Mouse (Mus musculus) hindbrain, embryonic 13.5 days (tissue): Measurements from ENCODE around the gene Atp6v1a. TPM values are rescaled to one million over a fixed set of nuclear protein-coding genes. Genes with fewer than 3 reads are reported as not detected.

Source experiments
- ATAC-seq: fragments of 200-750 bp; cut with Nextera tagmentation; 2 replicates; pipeline ENCODE4 v1.8.0; 2017; ENCODE audit warnings: moderate TSS enrichment; ENCODE audit not compliant: low FRiP score
- H3K27ac ChIP-seq: fragments of 300-500 bp; sonication (generic); 2 replicates; pipeline ENCODE4 v1.5.1; 2015; ENCODE audit warnings: inconsistent platforms, mild to moderate bottlenecking, moderate library complexity
- H3K27me3 ChIP-seq: fragments of 300-500 bp; sonication (generic); 2 replicates; pipeline ENCODE4 v1.6.1; 2015; ENCODE audit warnings: mild to moderate bottlenecking, inconsistent platforms
- H3K36me3 ChIP-seq: fragments of 300-500 bp; sonication (generic); 2 replicates; pipeline ENCODE4 v1.6.1; 2015; ENCODE audit warnings: mild to moderate bottlenecking, inconsistent platforms
- H3K4me1 ChIP-seq: fragments of 300-500 bp; sonication (generic); replicated peaks from 2 replicates; pipeline ENCODE4 v1.6.1; 2015; ENCODE audit warnings: inconsistent platforms
- H3K4me2 ChIP-seq: fragments of 300-500 bp; sonication (generic); 2 replicates; pipeline ENCODE4 v1.6.1; 2015; ENCODE audit warnings: inconsistent platforms, mild to moderate bottlenecking, moderate library complexity
- H3K4me3 ChIP-seq: fragments of 300-500 bp; sonication (generic); 2 replicates; pipeline ENCODE4 v1.5.1; 2015; ENCODE audit warnings: mild to moderate bottlenecking, inconsistent platforms
- H3K9ac ChIP-seq: fragments of 300-500 bp; sonication (generic); 2 replicates; pipeline ENCODE4 v1.6.1; 2015; ENCODE audit warnings: mild to moderate bottlenecking, inconsistent platforms
- H3K9me3 ChIP-seq: fragments of 300-500 bp; sonication (generic); 2 replicates; pipeline ENCODE4 v1.6.1; 2016; ENCODE audit warnings: inconsistent platforms
- WGBS: fragments of 180-500 bp; shearing (Covaris S2); methylation state at CpG from one replicate; pipeline ENCODE4 v1.1.7; 2015; 5-methylcytosine and 5-hydroxymethylcytosine counted together
- polyA plus RNA-seq: library from polyadenylated mRNA; unstranded; fragments of >200 nt; fragmentation: Nextera tagmentation; extraction: Ambion mirVana; gene quantifications from 2 replicates; pipeline ENCODE4 v1.2.1, GENCODE M21; 2015

Gene Atp6v1a
- polyA plus RNA-seq, 1 experiment from 2014 or later: 93.6 TPM

DNA sequence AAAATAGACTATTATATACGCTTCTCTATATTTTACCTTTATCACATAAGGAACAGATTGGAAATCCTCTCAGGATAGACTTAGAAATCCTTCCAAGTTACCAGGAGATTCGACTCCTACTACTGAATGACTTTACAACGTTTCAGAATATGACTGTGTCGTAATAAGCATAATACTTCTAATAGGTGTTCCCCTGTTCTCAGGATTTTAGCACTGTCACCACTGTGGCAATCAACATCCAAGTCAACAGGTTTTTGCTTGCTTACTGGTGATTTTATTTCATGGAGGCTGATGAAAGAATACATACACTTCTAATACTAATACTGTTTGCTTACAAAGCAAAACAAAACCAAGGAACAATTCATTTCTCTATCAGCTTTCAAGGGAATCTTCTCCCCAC, 7.2 kb downstream of the Atp6v1a start:
- Histone ChIP-seq H3K9me3 (no peaks in the 10 kb centered on the region), H3K9ac (no peak overlapping the region), H3K27me3 (no peaks in the 10 kb centered on the region), H3K4me2 (no peak overlapping the region), H3K4me3 (no peak overlapping the region), H3K36me3 (no peaks in the 10 kb centered on the region), H3K4me1 (peaks cover 4% of the 10 kb centered on the region; the same call in 1 of the 2 replicates), H3K27ac (no peak overlapping the region)
- 90% methylated on average over 4 of the region's 4 CpGs for WGBS
- ATAC-seq: no peak

DNA sequence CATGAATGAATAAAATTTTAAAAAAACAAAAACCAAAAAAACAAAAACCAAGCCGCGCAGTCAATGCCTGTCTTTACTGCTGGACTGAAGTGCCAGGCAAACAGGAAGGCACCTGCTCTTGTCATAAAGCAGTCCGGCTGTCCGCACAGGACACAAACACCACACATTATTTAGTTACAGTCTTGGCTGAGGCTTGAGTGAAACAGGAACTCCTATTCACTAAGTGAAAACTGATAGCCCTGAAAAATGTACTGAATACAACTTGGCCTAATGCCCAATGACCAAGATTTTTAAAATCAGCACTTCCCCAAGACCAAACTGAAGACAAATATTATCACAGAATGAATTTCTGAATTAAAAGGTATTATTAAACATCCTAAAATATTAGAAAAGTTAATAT, 13.1 kb downstream of the Atp6v1a start:
- Histone ChIP-seq H3K4me3 (no peak overlapping the region), H3K27me3 (no peaks in the 10 kb centered on the region), H3K36me3 (no peaks in the 10 kb centered on the region), H3K4me2 (no peak overlapping the region), H3K9me3 (no peaks in the 10 kb centered on the region), H3K27ac (no peak overlapping the region), H3K9ac (no peak overlapping the region), H3K4me1 (no peaks in the 10 kb centered on the region)
- ATAC-seq: no peak
- 79% methylated on average over 4 of the region's 4 CpGs for WGBS

DNA sequence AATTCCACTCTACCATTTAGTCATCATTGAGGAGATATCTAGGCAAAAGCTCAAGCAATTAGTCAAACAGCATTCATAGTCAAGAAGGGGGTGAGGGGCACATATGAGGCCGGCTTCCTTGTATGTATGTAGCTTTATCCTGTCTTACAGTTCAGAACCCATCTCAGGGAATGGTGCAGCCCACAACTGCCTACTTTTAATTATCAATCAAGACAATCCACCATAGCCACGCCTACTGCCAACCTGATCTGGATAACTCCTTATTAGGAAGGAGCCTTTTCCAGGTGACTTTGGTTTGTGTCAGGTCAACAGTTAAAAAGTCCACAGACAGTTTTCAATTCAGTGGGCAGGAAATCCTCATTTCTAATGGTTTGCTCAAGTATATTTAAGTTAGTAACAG, 14.1 kb downstream of the Atp6v1a start:
- no peak for ATAC-seq
- Histone ChIP-seq H3K4me2 (no peak overlapping the region), H3K27ac (no peak overlapping the region), H3K9me3 (no peaks in the 10 kb centered on the region), H3K27me3 (no peaks in the 10 kb centered on the region), H3K9ac (no peak overlapping the region), H3K36me3 (no peaks in the 10 kb centered on the region), H3K4me1 (no peaks in the 10 kb centered on the region), H3K4me3 (no peak overlapping the region)
- WGBS: 91% methylated on average over 2 of the region's 2 CpGs

DNA sequence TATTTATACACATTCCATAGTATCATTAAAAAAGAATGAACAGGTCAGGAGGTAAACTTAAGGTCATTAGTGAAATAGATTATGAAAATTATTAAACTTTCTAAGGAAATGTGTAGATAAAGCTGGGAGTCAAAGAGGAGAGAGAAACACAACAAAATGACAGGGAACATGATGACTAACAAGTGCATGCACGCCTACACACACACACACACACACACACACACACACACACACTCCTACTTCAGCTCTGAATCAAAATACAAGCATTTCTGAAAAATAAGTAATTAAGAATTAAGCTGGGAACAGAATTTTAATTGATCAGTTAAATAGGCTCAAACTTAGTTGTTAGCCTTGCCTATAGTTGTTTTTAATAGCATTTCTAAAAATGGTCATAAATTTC, 14.8 kb downstream of the Atp6v1a start:
- Histone ChIP-seq H3K27ac (no peak overlapping the region), H3K9ac (no peak overlapping the region), H3K4me2 (no peak overlapping the region), H3K4me1 (no peaks in the 10 kb centered on the region), H3K9me3 (no peaks in the 10 kb centered on the region), H3K36me3 (no peaks in the 10 kb centered on the region), H3K4me3 (no peak overlapping the region), H3K27me3 (no peaks in the 10 kb centered on the region)
- WGBS: 75% methylated on average over 1 of the region's 1 CpGs
- ATAC-seq: no peak

DNA sequence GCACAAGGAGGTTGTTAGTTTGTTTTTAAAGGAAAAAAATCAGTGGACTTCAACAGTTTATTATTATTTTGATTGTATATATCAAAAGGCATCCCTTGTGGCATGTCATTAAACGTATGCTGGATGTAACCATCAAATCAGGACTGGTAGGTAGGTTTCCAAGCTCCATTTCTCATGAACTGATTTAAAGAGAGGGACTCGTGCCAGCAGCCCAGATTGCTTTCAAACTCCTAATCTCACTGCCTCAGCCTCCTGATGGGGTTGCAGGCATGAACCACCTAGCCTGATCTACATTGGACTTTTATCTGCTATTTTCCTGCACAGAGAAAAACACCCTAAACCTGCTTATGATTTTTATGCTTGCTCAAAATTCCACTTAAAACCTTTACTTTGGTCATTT, 15.7 kb downstream of the Atp6v1a start:
- Histone ChIP-seq H3K4me2 (no peak overlapping the region), H3K9ac (no peak overlapping the region), H3K4me1 (no peaks in the 10 kb centered on the region), H3K4me3 (no peak overlapping the region), H3K27ac (no peak overlapping the region), H3K9me3 (no peaks in the 10 kb centered on the region), H3K27me3 (no peaks in the 10 kb centered on the region), H3K36me3 (no peaks in the 10 kb centered on the region)
- 81% methylated on average over 2 of the region's 2 CpGs for WGBS
- no peak for ATAC-seq

DNA sequence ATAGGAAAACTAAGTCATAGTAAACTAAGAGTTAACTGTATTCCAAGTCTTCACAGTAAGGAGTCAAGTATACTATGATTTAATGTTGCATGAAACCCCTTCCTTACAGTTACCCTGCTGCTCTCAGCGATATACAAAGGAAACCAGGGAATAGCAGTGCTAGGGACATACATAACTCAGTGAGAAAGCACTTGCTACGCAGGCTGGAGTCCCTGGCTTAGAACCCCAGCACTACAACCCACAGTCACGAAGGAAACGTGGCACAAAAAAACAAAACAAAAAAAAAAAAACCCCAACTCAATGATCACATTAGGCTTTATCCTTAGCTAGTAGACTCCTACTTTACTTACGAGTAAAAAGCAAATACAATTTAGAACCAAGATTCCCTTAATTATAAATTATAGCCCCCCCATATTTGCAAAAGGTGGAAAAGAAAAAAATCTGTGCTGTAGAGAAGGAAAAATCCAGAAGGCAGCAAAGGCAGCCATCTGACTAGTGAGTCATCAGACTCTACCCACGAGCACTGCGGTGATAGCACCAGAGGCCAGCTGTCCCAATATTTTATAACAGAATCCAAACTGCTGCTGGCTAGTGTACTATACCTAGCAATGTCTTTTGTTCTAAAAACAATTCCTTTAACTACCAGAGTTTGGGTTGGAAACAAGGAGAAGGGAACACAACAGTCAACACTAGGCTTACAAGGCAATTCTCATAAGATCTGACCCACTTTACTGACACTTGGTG, 16.4 kb downstream of the Atp6v1a start:
- Histone ChIP-seq H3K27ac (no peak overlapping the region), H3K9me3 (no peaks in the 10 kb centered on the region), H3K27me3 (no peaks in the 10 kb centered on the region), H3K4me2 (no peak overlapping the region), H3K4me3 (no peak overlapping the region), H3K4me1 (no peaks in the 10 kb centered on the region), H3K36me3 (no peaks in the 10 kb centered on the region; the same call in 1 of the 2 replicates), H3K9ac (no peak overlapping the region)
- 83% methylated on average over 7 of the region's 7 CpGs for WGBS
- ATAC-seq: no peak

DNA sequence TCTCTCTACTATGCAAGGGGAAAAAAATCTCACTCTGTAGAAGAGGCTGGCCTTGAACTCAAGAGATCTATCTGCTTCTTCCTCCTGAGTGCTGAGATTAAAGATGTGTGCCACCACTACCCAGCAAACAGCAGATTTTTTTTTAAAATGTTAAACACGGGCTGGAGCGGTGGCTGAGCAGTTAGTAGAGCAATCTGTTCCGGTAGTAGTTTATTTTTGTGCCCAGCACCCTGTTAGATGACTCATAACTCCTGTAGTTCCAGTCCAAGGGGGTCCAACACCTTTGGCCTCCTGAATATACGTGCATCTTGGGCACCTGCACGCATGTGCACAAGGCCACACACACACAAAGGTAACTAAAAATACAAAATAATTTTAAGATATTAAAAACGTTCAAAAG, 16.9 kb downstream of the Atp6v1a start:
- Histone ChIP-seq H3K4me3 (no peak overlapping the region), H3K27me3 (no peaks in the 10 kb centered on the region), H3K9ac (no peak overlapping the region), H3K4me2 (no peak overlapping the region), H3K9me3 (no peaks in the 10 kb centered on the region), H3K27ac (no peak overlapping the region), H3K4me1 (no peaks in the 10 kb centered on the region), H3K36me3 (no peaks in the 10 kb centered on the region; the same call in 1 of the 2 replicates)
- no peak for ATAC-seq
- WGBS: 87% methylated on average over 6 of the region's 6 CpGs

DNA sequence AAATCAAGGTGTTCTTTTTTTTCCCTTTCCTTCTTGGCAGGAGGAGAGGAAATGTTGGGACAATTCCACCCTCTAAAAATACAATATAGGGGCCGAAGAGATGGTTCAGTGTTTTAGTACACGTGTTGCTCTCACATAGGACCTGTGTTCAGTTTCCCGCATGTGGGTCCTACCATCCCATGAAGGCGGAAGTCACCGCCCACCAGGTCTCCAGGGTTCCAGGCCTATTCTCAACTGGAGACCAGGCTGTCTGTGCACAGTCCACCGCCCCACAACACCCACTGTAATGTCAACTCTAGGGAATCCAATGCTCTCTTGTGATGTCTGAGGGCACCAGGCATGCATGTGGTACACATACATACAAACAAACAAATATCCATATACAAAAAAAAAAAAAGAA, 17.4 kb downstream of the Atp6v1a start:
- Histone ChIP-seq H3K27me3 (no peaks in the 10 kb centered on the region), H3K4me2 (no peak overlapping the region), H3K9me3 (no peaks in the 10 kb centered on the region), H3K27ac (no peak overlapping the region), H3K36me3 (no peaks in the 10 kb centered on the region; the same call in 1 of the 2 replicates), H3K4me1 (no peaks in the 10 kb centered on the region), H3K4me3 (no peak overlapping the region), H3K9ac (no peak overlapping the region)
- 92% methylated on average over 6 of the region's 6 CpGs for WGBS
- no peak for ATAC-seq

DNA sequence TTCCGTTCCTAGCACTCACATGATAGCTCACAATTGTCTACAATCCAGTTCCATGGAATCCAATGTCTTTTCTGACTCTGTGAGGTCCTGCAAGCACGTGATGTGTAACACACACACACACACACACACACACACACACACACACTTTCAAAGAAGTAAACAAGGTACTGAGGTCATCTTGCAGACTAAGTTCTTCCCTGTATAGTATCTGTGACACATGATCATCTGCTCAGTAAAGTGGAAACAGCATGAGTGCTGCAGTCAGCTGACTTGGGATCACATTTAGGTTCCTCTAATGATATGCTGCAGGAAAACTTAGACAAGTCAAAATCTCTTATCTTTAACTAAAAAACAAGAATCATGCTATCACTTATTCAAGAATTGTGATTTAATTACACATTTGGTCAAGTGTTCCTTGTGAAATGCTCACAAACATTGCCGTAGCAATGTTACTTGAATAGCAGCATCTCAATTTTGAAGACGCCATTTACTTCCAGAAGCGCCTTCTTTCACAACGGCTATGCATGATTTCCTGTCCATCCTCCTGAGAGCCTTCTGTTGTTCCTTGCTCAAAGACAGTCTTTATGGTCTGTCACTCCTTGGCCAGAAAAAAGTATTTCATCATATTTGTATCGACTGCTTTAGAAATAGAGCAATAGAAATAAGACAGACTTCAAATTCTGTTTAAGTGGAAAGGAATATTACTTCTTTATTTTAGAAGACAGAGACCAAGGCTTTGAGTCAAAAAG, 19.6 kb downstream of the Atp6v1a start:
- H3K27ac ChIP-seq: no peak overlapping the region
- H3K9ac ChIP-seq: no peak overlapping the region
- no peak for ATAC-seq
- H3K4me1 ChIP-seq: no peaks in the 10 kb centered on the region
- no peaks in the 10 kb centered on the region for H3K9me3 ChIP-seq
- no peak overlapping the region for H3K4me3 ChIP-seq
- H3K27me3 ChIP-seq: no peaks in the 10 kb centered on the region
- peaks cover 9% of the 10 kb centered on the region for H3K36me3 ChIP-seq
- H3K4me2 ChIP-seq: no peak overlapping the region
- 85% methylated on average over 7 of the region's 7 CpGs for WGBS

DNA sequence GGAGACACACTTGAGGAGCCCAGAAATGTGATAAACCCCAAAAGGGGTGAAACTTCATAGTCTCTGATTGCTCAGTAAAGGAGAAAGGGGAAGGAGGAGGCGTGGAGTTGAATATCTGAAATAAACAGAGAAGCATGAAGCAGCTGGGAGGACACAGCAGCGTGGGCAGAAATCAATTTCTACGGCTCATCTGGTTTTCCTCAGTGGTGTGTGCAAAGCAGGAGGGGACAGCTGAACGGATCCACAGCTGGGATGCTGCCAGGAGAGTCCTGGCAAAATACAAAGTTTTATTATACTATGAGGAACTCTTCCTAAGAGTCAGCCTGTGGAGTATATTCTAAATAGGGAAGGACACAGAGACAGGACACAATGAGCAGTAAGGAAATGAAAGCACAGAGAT, 30.5 kb downstream of the Atp6v1a start:
- H3K36me3 ChIP-seq: peaks cover 68% of the 10 kb centered on the region
- no peaks in the 10 kb centered on the region for H3K4me1 ChIP-seq
- no peak overlapping the region for H3K9ac ChIP-seq
- H3K9me3 ChIP-seq: no peaks in the 10 kb centered on the region
- H3K4me2 ChIP-seq: no peak overlapping the region
- no peaks in the 10 kb centered on the region for H3K27me3 ChIP-seq
- H3K27ac ChIP-seq: no peak overlapping the region
- 78% methylated on average over 4 of the region's 4 CpGs for WGBS
- no peak overlapping the region for H3K4me3 ChIP-seq
- no peak for ATAC-seq

DNA sequence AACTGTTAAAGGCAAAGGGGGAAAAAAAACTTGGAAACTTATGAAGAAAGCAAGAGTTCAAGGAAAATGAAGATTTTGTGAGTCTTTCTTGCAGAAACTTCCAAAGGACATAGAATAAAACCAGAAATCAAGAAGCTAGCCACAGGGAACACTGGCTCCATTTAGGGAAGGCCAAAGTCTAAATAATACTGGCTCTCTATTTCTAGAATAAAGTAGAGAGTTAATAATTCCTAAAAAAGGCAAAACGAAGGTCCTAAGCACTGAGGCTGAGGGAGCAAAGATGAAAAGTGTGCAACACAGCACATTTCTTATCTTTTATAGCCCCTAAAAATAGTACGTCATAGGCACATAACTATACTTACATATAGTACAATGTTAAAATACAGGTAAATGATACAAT, 34.3 kb downstream of the Atp6v1a start:
- H3K4me3 ChIP-seq: no peak overlapping the region

DNA sequence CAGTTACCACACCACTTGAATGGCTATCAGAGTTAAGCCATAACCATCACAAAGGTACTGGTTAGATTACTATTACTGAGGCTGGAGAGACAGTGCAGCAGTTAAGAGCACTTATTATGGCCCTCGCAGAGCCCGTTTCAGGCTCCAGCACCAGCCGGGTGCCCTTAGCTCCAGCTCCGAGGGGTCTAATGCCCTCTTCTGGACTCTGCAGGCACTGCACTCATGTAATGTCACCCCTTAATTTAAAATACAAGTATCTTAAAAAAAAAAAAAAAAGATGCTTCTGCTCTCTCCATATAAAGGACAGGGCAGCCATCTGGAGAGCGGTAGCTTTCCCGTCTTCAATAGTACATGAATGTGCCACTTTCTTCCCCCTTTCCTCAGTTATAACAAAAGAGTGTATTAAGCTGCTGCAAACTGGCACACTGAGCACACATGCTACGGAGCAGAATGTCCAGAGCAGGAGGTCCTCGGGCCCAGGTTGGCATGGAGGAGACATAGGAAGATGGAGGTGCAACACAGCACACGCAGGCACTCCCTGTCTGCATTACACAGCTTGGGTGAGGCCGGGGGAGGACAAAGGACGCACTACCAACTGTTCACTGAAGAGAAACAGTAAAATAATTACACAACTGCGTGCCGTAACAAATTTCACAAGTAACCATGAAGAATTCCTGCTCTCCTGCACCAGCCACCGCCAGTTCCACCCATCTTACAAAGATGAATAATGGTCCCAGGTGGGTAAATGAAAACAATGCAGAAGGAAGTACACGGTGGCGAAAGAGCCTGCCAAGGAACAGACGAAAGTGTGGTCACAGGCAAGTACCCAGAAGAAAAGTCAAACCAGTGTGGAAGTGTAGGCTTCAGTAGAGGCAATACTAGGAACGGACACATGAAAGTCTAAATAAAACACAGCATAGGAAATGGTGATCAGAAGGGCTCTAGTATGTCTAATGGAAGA, 35.4 kb downstream of the Atp6v1a start:
- H3K4me3 ChIP-seq: no peak overlapping the region
- ATAC-seq: no peak
- no peaks in the 10 kb centered on the region for H3K4me1 ChIP-seq
- no peak overlapping the region for H3K4me2 ChIP-seq
- H3K36me3 ChIP-seq: peaks cover 82% of the 10 kb centered on the region
- no peak overlapping the region for H3K27ac ChIP-seq
- no peak overlapping the region for H3K9ac ChIP-seq
- no peaks in the 10 kb centered on the region for H3K9me3 ChIP-seq
- no peaks in the 10 kb centered on the region for H3K27me3 ChIP-seq
- WGBS: 92% methylated on average over 18 of the region's 18 CpGs

More for the DNA sequence above, 34.3 kb downstream of the Atp6v1a start:
- 92% methylated on average over 2 of the region's 2 CpGs for WGBS
- H3K27me3 ChIP-seq: no peaks in the 10 kb centered on the region
- H3K4me2 ChIP-seq: no peak overlapping the region
- H3K4me1 ChIP-seq: no peaks in the 10 kb centered on the region
- H3K27ac ChIP-seq: no peak overlapping the region
- ATAC-seq: no peak
- H3K36me3 ChIP-seq: peaks cover 83% of the 10 kb centered on the region
- H3K9me3 ChIP-seq: no peaks in the 10 kb centered on the region
- H3K9ac ChIP-seq: no peak overlapping the region
